Comparison of ENCODE assay signal across 25 mouse cellular contexts in genomic region chr11:107245657-107246056, GRCm38 (mm10). TPM values are rescaled to one million over a fixed set of nuclear protein-coding genes. Genes with fewer than 3 reads are reported as not detected.
A peak's percentile ranks its signal among the peaks of the same experiment; 100 is the strongest.
DNase-seq lines count a peak whose midpoint lies in the region; ATAC-seq and TF ChIP-seq lines count a peak whose summit lies in the region.
"Had no signal": no experiment of that assay in that cellular context is flagged by ENCODE, and none has a peak within 500 bp of the region (broad histone marks: within the 10 kb centered on the region; RNA-seq: fewer than 3 reads in every experiment).

No protein-coding gene starts in this region.

- peak; percentile 35 for TF ChIP-seq CTCF in heart, adult 2 months (IDR thresholded peaks at IDR 0.05)
- peak; percentile 33; the same call in 1 of the 2 replicates for TF ChIP-seq CTCF in liver, embryonic 14.5 days (IDR thresholded peaks at IDR 0.05; ENCODE audit: low read depth)
- TF ChIP-seq CTCF in ES-Bruce4 (IDR thresholded peaks at IDR 0.05; ENCODE audit: low read depth, low read length), result peak; percentile 26

- no peak for ATAC-seq in liver, embryonic 14.5 days (ENCODE audit: insufficient read depth)
- no peak for ATAC-seq in liver, embryonic 11.5 days (replicated peaks; ENCODE audit: low FRiP score)
- ATAC-seq: activated CD4-positive, CD25-positive, alpha-beta regulatory T cell, adult 4 months; forebrain, embryonic 16.5 days; hindbrain, embryonic 16.5 days; intestine, embryonic 15.5 days had no signal

- H3K4me1 ChIP-seq in heart, adult 2 months (ENCODE audit: control insufficient read depth, insufficient read depth, low read length), result peaks cover 5% of the 10 kb centered on the region
- H3K4me1 ChIP-seq in liver, embryonic 14.5 days (replicated peaks; ENCODE audit: control insufficient read depth in 2 of 2, insufficient read depth in 2 of 2, low read length in 1 of 2), result no peaks in the 10 kb centered on the region
- H3K4me1 ChIP-seq in liver, embryonic 11.5 days (replicated peaks; ENCODE audit: control insufficient read depth, insufficient read depth, low read length), result no peaks in the 10 kb centered on the region
- no peaks in the 10 kb centered on the region for H3K4me1 ChIP-seq in ES-Bruce4 (ENCODE audit: control insufficient read depth, insufficient read depth, low read length)
- H3K4me1 ChIP-seq: embryonic facial prominence, embryonic 13.5 days; heart, embryonic 10.5 days; intestine, embryonic 15.5 days; limb, embryonic 13.5 days; neural tube, embryonic 13.5 days had no signal

- intact Hi-C loops in heart, adult 2 months (cut with DNase I), result no loop called here

- no peaks in the 10 kb centered on the region for H3K27me3 ChIP-seq in heart, adult 2 months (ENCODE audit: control insufficient read depth, insufficient read depth, low read length)
- H3K27me3 ChIP-seq in liver, embryonic 14.5 days (ENCODE audit: control insufficient read depth, insufficient read depth, low read length), result no peaks in the 10 kb centered on the region
- H3K27me3 ChIP-seq in liver, embryonic 11.5 days (replicated peaks; ENCODE audit: control insufficient read depth, insufficient read depth, low read length), result no peaks in the 10 kb centered on the region
- H3K27me3 ChIP-seq in ES-Bruce4 (ENCODE audit: control insufficient read depth, insufficient read depth, low read length, poor library complexity, severe bottlenecking), result no peaks in the 10 kb centered on the region
- H3K27me3 ChIP-seq: embryonic facial prominence, embryonic 13.5 days; heart, embryonic 15.5 days; intestine, embryonic 15.5 days; limb, embryonic 13.5 days; midbrain, embryonic 12.5 days; neural tube, embryonic 13.5 days had no signal

- H3K4me3 ChIP-seq in heart, adult 2 months, result no peak overlapping the region
- H3K4me3 ChIP-seq in liver, embryonic 14.5 days (ENCODE audit: insufficient read depth in 1 of 2, low read depth in 2 of 2, low read length in 2 of 2), result no peak overlapping the region
- no peak overlapping the region for H3K4me3 ChIP-seq in liver, embryonic 11.5 days (ENCODE audit: low read depth, low read length)
- H3K4me3 ChIP-seq in ES-Bruce4 (ENCODE audit: low read depth, low read length), result no peak overlapping the region
- H3K4me3 ChIP-seq: embryonic facial prominence, embryonic 13.5 days; forebrain, embryonic 10.5 days; heart, embryonic 10.5 days; heart, embryonic 15.5 days; intestine, embryonic 15.5 days; limb, embryonic 13.5 days; midbrain, embryonic 12.5 days; neural tube, embryonic 13.5 days had no signal

- no peak for DNase-seq in heart, adult 2 months
- DNase-seq in heart, adult 11 months, result no peak
- DNase-seq in liver, embryonic 14.5 days (ENCODE audit: low read depth in 3 of 3, low spot score in 3 of 3), result no peak
- no peak for DNase-seq in liver, embryonic 11.5 days (ENCODE audit: low spot score)
- DNase-seq in ZHBTc4 (ENCODE audit: low read depth, low spot score), result peak; percentile 52
- DNase-seq in ovary, postnatal 10 days (ENCODE audit: low spot score), result no peak
- no peak for DNase-seq in embryo, embryonic 9.5 days (ENCODE audit: extremely low spot score)
- DNase-seq: adrenal gland, adult 8-10 months; cerebellum, adult 11 months; cerebellum, adult 9-10 months; cerebellum, postnatal 36 days; kidney, postnatal 25 days; lung, postnatal 36 days had no signal

- H3K9ac ChIP-seq in heart, adult 2 months (ENCODE audit: low read depth, low read length), result no peak overlapping the region
- no peak overlapping the region for H3K9ac ChIP-seq in liver, embryonic 14.5 days (replicated peaks)
- no peak overlapping the region for H3K9ac ChIP-seq in liver, embryonic 11.5 days (ENCODE audit: low read depth, low read length)
- H3K9ac ChIP-seq in ES-Bruce4 (ENCODE audit: low read depth, poor library complexity, severe bottlenecking), result no peak overlapping the region
- H3K9ac ChIP-seq: embryonic facial prominence, embryonic 13.5 days; heart, embryonic 15.5 days; intestine, embryonic 15.5 days; limb, embryonic 13.5 days; midbrain, embryonic 12.5 days; neural tube, embryonic 13.5 days had no signal

- no peak for TF ChIP-seq EP300 in heart, adult 2 months (IDR thresholded peaks at IDR 0.05; ENCODE audit: insufficient read depth, low read depth, low read length)
- TF ChIP-seq EP300 in liver, embryonic 14.5 days (IDR thresholded peaks at IDR 0.05; ENCODE audit: low read depth), result no peak
- TF ChIP-seq EP300 in ES-Bruce4 (IDR thresholded peaks at IDR 0.05; ENCODE audit: insufficient read depth, low read depth, low read length), result no peak

- no peak for TF ChIP-seq POLR2A in heart, adult 2 months (IDR thresholded peaks at IDR 0.05; ENCODE audit: insufficient read depth, low read depth, low read length)
- no peak for TF ChIP-seq POLR2A in ES-Bruce4 (IDR thresholded peaks at IDR 0.05; ENCODE audit: insufficient read depth, low read length)

- H3K27ac ChIP-seq in heart, adult 2 months, result no peak overlapping the region
- H3K27ac ChIP-seq in liver, embryonic 14.5 days, result no peak overlapping the region
- no peak overlapping the region for H3K27ac ChIP-seq in liver, embryonic 11.5 days (ENCODE audit: low read depth, low read length)
- H3K27ac ChIP-seq in ES-Bruce4 (ENCODE audit: insufficient read depth, low read length), result no peak overlapping the region
- H3K27ac ChIP-seq: embryonic facial prominence, embryonic 13.5 days; forebrain, embryonic 10.5 days; heart, embryonic 10.5 days; heart, embryonic 15.5 days; intestine, embryonic 15.5 days; limb, embryonic 13.5 days; midbrain, embryonic 12.5 days; neural tube, embryonic 13.5 days had no signal

- H3K36me3 ChIP-seq in heart, adult 2 months (ENCODE audit: control insufficient read depth, insufficient read depth, low read length), result peaks cover 3% of the 10 kb centered on the region
- H3K36me3 ChIP-seq in liver, embryonic 14.5 days (replicated peaks; ENCODE audit: control insufficient read depth, insufficient read depth, low read depth), result no peaks in the 10 kb centered on the region
- 0 out of 2 replicates have a peak, but pooled peaks cover 2% of the 10 kb centered on the region for H3K36me3 ChIP-seq in liver, embryonic 11.5 days (ENCODE audit: control insufficient read depth, insufficient read depth, low read length)
- H3K36me3 ChIP-seq in ES-Bruce4 (ENCODE audit: control insufficient read depth, insufficient read depth, low read length, poor library complexity, severe bottlenecking), result no peaks in the 10 kb centered on the region
- H3K36me3 ChIP-seq: heart, embryonic 15.5 days; intestine, embryonic 15.5 days had no signal

- H3K9me3 ChIP-seq in liver, embryonic 14.5 days (ENCODE audit: control insufficient read depth, low read length), result no peaks in the 10 kb centered on the region
- H3K9me3 ChIP-seq in liver, embryonic 11.5 days (ENCODE audit: control insufficient read depth, low read length), result peaks cover 3% of the 10 kb centered on the region; the same call in 1 of the 2 replicates
- H3K9me3 ChIP-seq in ES-Bruce4 (replicated peaks; ENCODE audit: control insufficient read depth, insufficient read depth, low read length, poor library complexity, severe bottlenecking), result no peaks in the 10 kb centered on the region
- H3K9me3 ChIP-seq: heart, embryonic 10.5 days; heart, embryonic 15.5 days; intestine, embryonic 15.5 days; limb, embryonic 13.5 days; neural tube, embryonic 13.5 days had no signal

- no peaks in the 10 kb centered on the region for H3K79me2 ChIP-seq in heart, adult 2 months (replicated peaks; ENCODE audit: control insufficient read depth, insufficient read depth, low read length)

- 91% methylated on average over 7 of the region's 7 CpGs for WGBS in heart, adult 2 months
- 79% methylated on average over 7 of the region's 7 CpGs for WGBS in liver, embryonic 14.5 days (ENCODE audit: insufficient replicate concordance)
- WGBS in liver, embryonic 11.5 days, result 88% methylated on average over 7 of the region's 7 CpGs

- H3K4me2 ChIP-seq in liver, embryonic 14.5 days (ENCODE audit: low read depth), result no peak overlapping the region
- no peak overlapping the region for H3K4me2 ChIP-seq in liver, embryonic 11.5 days
- H3K4me2 ChIP-seq: embryonic facial prominence, embryonic 13.5 days; heart, embryonic 15.5 days; intestine, embryonic 15.5 days; limb, embryonic 13.5 days; midbrain, embryonic 12.5 days; neural tube, embryonic 13.5 days had no signal

RNA-seq across cellular contexts. Expression of gene Nol11, which starts 56.5 kb away (rescaled TPM):
- 10 to 100 TPM; 18.3 to 18.6 TPM for total RNA-seq in heart, adult 2 months (2021)
- polyA plus RNA-seq in heart, adult 2 months (2012; rRNA removed), result 8.2 and 13.9 TPM in 2 replicates
- polyA plus RNA-seq in liver, embryonic 14.5 days (2012; rRNA removed), result 7.0 and 11.3 TPM in 2 replicates
- polyA plus RNA-seq in liver, embryonic 14.5 days (2014; fragmentation: Nextera tagmentation; extraction: Ambion mirVana), result 19.9 and 20.5 TPM in 2 replicates
- polyA plus RNA-seq in liver, embryonic 11.5 days (2014; fragmentation: Nextera tagmentation; extraction: Ambion mirVana), result 62.8 and 70.7 TPM in 2 replicates
- 93.5 and 93.7 TPM in 2 replicates for polyA plus RNA-seq in ES-Bruce4 (2011; ENCODE audit: insufficient read depth, insufficient read length, low read depth, missing spikeins)
